Mouse (Mus musculus): ENCODE results near the gene Wdr25.

GRCm38 (mm10) chr12:108937506-108937905 is 44.1 kb downstream of the Wdr25 start:
- TF ChIP-seq CTCF (IDR thresholded peaks at IDR 0.05; ENCODE audit: insufficient read depth, low read length) (no peak), POLR2A (IDR thresholded peaks at IDR 0.05; ENCODE audit: borderline replicate concordance, extremely low read depth, low read depth, low read length) (no peak)
